Mouse (Mus musculus) fat pad, adult 2 months (tissue): ENCODE measurements around the gene Jtb.

Source experiments
- DNase-seq: peaks from one replicate; pipeline ENCODE4 v3.0.0-alpha.2; 2011; ENCODE audit warnings: low read depth, low spot score; ENCODE audit errors: extremely low read depth

Gene Jtb

DNA sequence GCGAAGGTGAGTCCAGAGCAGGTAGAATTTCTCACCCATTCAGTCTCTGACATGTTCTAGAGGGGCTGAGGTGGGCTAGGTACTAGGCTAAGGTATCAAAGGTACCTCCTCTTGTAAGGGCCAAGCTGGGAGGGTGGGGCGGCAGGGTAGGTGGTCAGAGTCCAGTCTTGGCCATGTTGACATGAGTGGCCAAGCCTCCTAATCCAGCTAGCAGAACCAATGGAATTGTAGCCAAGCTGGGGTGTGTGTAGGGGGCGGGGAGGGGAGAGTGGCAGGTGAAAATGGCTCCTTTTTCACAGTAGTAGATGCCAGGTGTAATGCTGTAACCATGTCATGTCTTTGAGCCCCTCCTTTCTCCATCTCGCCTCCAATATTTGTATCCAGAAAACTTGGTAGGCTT, 27.1 kb downstream of the Jtb start:
- DNase-seq, result no peak

DNA sequence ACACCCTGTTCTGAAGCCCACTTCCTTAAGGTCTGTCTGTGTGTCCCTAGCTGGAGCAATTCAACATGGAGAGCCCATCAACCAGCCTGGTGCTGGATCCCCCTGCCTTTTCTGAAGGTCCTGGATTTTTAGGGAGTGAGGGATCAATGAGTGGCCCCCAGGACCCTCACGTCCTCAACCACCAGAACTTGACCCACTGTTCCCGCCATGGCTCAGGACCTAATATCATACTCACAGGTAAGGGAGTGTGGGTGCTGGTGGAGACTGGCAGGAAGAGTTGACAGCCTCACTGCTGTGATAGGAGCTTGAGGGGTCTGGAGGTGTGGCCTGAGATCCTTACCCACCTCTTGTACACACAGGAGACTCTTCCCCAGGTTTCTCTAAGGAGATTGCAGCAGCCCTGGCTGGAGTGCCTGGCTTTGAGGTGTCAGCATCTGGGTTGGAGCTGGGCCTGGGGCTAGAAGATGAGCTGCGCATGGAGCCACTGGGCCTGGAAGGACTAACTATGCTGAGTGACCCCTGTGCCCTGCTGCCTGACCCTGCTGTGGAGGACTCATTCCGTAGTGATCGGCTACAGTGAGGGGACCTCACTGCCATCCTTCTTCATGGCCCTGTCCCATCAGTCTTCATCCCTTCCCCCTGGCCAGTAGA, 31.8 kb downstream of the Jtb start:
- no peak for DNase-seq

DNA sequence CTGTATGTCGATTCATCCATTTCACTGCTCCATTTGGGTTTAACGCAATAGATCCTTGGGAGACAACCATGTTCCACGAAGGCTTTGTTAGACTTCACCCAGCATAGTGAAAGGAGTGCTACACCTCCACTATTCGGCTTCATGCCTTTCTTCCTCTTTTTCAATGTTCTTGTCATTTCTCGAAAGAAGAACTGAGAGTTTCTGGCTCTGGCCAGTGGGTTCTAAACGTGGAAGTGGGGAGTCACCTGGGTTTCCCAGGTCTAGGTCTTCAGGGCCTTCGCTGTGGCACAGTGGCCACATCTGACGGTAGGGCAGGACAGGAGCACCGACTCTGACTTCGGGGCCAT, 33.3 kb downstream of the Jtb start:
- DNase-seq, result no peak

DNA sequence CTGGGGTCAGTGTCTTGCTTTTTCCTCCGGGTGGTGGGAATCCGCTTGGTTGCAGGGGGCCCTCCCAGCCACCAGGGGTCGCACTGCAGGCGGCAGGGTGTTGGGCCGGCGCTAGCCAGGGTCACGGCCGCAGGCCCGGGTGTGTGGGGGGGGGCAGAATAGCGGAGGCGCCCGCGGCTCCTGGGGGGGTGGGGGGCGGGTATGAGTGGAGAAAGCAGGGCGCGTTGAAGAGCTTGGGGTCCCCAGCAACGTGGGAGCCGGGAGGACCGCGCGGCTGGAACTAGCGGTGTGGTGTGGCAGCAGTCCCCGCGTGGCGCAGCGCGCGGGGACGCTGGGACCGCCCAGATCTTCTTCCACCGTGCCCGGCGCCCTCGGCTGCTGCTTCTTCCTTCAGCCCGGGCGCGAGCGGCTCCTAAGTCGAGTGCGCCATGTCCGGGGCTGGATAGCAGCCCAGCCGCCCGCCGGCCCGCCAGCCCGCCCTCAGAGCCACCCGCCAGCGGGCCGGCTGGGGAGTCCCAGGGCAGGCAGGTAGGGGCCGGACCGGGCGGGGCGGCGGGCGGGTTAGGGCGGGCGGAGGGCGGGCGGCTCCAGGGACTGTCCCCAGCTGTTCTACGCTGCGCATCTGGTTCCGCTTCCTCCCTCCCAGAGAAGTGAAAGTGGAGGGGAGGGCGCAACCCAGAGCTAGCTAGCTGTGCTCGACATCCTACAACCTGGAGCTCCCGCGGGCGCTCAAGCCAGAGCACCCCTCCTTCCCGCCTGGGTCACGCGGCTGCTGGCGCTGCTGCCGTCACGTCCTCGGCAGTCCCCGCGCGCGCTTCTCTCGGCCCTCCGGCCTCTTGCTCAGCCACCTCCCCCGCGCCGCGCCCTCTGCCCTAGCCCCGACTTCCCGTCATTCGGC, 33.9 kb downstream of the Jtb start, which contains the start of gene Dennd4b:
Gene Dennd4b, plus strand, starts transcription at position 152 of the 898 bp plus-strand sequence.
- DNase-seq, result no peak

- no peak for DNase-seq
Observed at GRCm38 (mm10) chr3:90265932-90266741, 34.7 kb downstream of the Jtb start.

- no peak for DNase-seq
Observed at GRCm38 (mm10) chr3:90266901-90267775, 35.7 kb downstream of the Jtb start.

DNA sequence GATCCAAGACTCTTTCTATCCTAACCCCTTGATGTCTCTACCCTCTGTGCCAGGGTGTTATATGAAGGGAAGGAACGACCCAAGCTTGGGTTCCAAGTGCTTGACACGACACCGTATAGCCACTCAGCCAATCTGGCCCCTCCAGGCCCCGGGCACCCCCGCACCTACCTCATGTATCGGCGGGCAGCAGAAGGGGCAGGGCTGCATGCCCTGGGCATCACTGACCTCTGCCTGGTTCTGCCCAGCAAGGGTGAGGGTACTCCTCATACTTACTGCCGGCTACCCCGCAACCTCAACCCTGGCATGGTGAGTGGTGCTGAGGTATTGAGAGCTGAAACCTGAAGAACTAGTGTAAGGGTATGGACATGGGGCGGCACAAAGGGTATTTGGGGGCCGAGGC, 36.8 kb downstream of the Jtb start:
- DNase-seq, result no peak

GRCm38 (mm10) chr3:90268971-90269370, 37.6 kb downstream of the Jtb start:
- no peak for DNase-seq

DNA sequence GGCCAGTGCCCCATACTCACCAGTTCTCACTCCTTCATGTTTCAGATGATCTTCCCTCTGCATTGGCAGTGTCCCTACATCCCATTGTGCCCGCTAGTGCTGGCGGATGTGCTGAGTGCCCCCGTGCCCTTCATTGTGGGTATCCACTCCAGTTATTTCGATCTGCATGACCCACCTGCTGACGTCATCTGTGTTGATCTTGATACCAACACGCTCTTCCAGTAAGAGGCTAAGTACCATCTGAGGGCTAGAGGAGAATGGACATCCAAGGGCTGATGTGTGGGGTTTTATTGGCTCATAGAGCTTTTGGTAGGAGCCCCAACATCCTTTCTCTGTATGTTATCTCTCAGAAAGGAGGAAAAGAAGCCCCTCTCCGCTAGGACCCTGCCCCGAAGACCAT, 39.4 kb downstream of the Jtb start:
- DNase-seq, result no peak

GRCm38 (mm10) chr3:90272170-90272569, 40.8 kb downstream of the Jtb start:
- no peak for DNase-seq

DNA sequence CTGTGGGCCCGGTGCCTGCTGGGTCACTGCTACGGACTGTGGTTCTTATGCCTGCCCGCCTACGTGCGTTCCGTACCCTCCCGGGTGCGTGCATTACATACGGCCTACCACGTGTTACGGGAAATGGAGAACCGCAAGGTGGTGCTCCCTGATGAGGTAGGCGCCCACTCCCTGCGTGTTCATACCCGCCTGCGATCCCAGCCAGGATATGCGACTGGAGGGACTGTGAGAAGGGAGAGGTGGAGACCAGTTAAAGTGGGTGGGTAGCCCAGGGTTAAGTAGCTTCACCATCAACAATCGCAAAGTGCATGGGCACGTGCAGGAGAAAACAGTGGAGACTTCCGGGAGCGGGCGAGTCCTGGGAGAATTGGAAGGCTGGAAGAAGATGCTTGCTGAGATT, 42.5 kb downstream of the Jtb start:
- no peak for DNase-seq

DNA sequence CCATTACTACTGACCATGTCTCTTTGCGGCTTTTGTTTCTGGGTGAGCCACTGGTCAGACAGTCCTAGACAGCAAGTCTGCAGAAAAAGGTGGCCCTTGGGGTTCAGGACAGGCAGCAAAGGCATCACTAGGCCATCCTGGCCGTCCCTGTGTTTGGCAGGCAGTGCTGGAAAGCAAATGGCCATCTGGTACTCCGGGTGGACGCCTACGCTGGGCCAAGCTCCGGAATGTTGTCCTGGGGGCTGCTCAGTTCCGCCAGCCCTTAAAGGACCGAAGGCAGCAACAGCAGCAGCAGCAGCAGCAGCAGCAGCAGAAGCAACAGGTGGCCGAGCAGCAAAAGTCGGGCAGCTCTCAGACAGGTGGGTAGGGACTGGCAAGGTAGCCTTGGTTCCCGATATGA, 43.9 kb downstream of the Jtb start:
- no peak for DNase-seq

DNA sequence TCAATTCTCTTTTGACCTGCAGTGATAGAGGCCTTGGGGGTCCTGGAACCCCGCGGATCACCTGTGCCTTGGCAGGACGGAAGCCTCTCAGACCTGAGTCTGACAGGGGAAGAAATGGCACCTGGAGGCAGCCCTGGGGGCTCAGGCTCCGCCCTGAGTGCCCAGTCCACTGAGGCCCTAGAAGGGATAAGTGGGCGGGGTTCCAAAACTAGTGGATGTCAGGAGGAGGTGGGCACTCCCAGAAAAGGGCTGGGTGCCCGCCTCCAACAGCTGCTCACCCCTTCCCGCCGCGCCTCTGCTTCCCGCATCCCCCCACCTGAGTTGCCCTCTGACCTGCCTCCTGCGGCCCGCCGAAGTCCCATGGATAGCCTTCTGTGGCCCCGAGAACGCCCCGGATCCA, 45.5 kb downstream of the Jtb start:
- DNase-seq, result no peak

DNA sequence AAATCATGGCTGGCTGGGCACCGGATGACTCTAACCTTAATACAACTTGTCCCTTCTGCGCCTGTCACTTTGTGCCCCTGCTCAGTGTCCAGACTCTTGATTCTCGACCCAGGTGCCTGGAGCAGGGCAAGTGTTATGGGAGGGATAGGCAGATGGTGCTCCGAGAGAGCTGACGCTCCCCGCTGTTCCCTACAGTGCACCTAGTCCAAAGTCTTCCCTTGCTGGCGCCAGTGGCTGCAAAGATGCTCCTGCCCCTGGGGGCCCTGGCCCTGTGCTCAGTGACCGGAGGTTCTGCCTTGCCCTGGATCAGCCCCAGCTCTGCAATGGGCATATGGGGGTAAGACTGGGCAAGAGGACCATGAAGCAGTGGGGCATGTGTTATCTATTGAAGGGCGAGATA, 46.4 kb downstream of the Jtb start:
- no peak for DNase-seq

DNA sequence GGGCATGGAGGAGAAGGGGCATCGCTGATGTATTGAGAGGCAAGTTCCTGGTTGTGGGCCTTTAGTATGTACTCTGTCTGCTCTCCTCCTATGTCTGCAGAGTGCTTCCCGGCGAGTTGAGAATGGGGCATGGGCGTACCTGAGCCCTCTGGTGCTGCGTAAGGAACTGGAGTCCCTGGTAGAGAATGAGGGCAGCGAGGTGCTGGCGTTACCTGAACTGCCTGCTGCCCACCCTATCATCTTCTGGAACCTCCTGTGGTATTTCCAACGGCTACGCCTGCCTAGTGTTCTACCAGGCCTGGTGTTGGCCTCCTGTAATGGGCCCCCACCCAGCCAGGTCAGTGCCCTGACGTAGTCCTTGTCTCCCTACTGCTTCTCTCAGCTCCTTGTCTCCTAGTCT, 46.8 kb downstream of the Jtb start:
- no peak for DNase-seq

- no peak for DNase-seq
Observed at GRCm38 (mm10) chr3:90279216-90279615, 47.8 kb downstream of the Jtb start.

DNA sequence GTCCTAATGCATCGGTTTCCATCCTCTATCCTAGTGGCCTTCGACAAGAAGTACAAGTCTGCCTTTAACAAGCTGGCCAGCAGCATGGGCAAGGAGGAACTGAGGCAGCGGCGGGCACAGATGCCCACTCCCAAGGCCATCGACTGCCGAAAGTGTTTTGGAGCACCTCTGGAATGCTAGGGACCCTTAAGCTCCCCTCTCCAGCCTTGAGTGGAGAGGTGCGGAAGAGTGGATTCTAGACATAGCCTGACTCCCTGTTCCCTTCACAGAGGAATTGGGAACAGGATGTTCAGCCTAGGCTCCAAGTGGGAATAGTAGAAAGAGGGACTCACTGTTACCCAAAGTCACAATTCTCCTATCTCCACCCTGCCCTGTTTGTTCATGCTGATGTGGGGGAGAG, 48.3 kb downstream of the Jtb start:
- no peak for DNase-seq

DNA sequence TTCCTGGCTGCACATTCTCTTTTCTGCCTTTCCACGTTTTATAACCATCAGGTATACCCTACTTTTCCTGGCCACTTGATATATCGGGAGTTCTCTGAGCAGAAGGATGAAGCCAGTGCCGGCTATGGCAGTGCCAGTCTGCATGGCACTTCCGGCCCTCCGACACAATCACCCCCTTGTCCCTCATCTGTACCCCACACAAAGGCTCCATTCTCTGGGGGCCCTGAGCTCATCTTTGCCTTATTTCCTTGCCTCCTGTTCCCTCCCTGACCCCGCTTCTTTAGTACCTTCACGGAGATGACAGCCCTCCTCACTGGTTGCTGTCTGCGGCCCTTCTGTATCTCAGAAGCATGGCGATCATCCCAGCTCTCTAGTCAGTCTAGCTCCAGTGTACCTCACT, 49.3 kb downstream of the Jtb start:
- DNase-seq, result no peak

DNA sequence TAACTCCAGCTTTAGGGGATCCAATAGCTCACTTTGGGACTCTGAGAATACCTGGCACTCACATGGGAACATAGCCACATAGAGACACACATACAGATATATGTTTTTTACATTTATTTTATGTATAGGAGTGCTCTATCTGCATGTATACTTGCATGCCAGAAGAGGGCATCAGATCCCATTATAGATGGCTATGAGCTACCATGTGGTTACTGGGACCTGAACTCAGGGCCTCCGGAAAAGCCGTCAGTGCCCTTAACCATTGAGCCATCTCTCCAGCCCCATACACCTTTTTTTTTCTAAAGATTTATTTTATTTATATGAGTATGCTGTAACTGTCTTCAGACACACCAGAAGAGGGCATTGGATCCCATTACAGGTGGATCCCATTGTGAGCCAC, 52.8 kb downstream of the Jtb start:
- no peak for DNase-seq
